Mouse (Mus musculus): ENCODE data around the gene Maml2.

The Maml2 gene

GRCm38 (mm10) chr9:13297668-13298512 lies at the start of gene Maml2:
Gene Maml2 (plus strand): TSS chr9:13297957.
- no peak for DNase-seq (ENCODE audit: low read depth, low spot score)

- no peak for DNase-seq (ENCODE audit: low read depth, low spot score)
Measured at GRCm38 (mm10) chr9:13248104-13248503, 49.7 kb upstream of the Maml2 start.

- DNase-seq (ENCODE audit: low read depth, low spot score) = no peak
Measured at GRCm38 (mm10) chr9:13251251-13251650, 46.5 kb upstream of the Maml2 start.

GRCm38 (mm10) chr9:13256726-13257125 lies 41.0 kb upstream of the Maml2 start:
- DNase-seq (ENCODE audit: low read depth, low spot score) = no peak

- no peak for DNase-seq (ENCODE audit: low read depth, low spot score)
Measured at GRCm38 (mm10) chr9:13258173-13258572, 39.6 kb upstream of the Maml2 start.

GRCm38 (mm10) chr9:13260980-13261379 lies 36.8 kb upstream of the Maml2 start:
- no peak for DNase-seq (ENCODE audit: low read depth, low spot score)

GRCm38 (mm10) chr9:13273219-13273618 lies 24.5 kb upstream of the Maml2 start:
- no peak for DNase-seq (ENCODE audit: low read depth, low spot score)

GRCm38 (mm10) chr9:13287482-13287881 lies 10.3 kb upstream of the Maml2 start:
- DNase-seq (ENCODE audit: low read depth, low spot score) = no peak

- DNase-seq (ENCODE audit: low read depth, low spot score) = peak; percentile 42
Measured at GRCm38 (mm10) chr9:13296274-13297121, 1.3 kb upstream of the Maml2 start.

- DNase-seq (ENCODE audit: low read depth, low spot score) = no peak
Measured at GRCm38 (mm10) chr9:13297122-13297667, 562 bp upstream of the Maml2 start.

- no peak for DNase-seq (ENCODE audit: low read depth, low spot score)
Measured at GRCm38 (mm10) chr9:13298513-13298878, 739 bp downstream of the Maml2 start.

- DNase-seq (ENCODE audit: low read depth, low spot score) = no peak
Measured at GRCm38 (mm10) chr9:13299190-13299589, 1.4 kb downstream of the Maml2 start.

- no peak for DNase-seq (ENCODE audit: low read depth, low spot score)
Measured at GRCm38 (mm10) chr9:13300041-13300441, 2.3 kb downstream of the Maml2 start.

- no peak for DNase-seq (ENCODE audit: low read depth, low spot score)
Measured at GRCm38 (mm10) chr9:13300891-13301782, 3.4 kb downstream of the Maml2 start.

GRCm38 (mm10) chr9:13302183-13302825 lies 4.5 kb downstream of the Maml2 start:
- no peak for DNase-seq (ENCODE audit: low read depth, low spot score)

- no peak for DNase-seq (ENCODE audit: low read depth, low spot score)
Measured at GRCm38 (mm10) chr9:13303099-13303771, 5.5 kb downstream of the Maml2 start.

GRCm38 (mm10) chr9:13303976-13304375 lies 6.2 kb downstream of the Maml2 start:
- DNase-seq (ENCODE audit: low read depth, low spot score) = no peak

GRCm38 (mm10) chr9:13306471-13306870 lies 8.7 kb downstream of the Maml2 start:
- no peak for DNase-seq (ENCODE audit: low read depth, low spot score)

GRCm38 (mm10) chr9:13307226-13307625 lies 9.5 kb downstream of the Maml2 start:
- DNase-seq (ENCODE audit: low read depth, low spot score) = no peak

- no peak for DNase-seq (ENCODE audit: low read depth, low spot score)
Measured at GRCm38 (mm10) chr9:13308718-13309117, 11.0 kb downstream of the Maml2 start.
